Mouse (Mus musculus): ENCODE results near the gene Cstad.

DNA sequence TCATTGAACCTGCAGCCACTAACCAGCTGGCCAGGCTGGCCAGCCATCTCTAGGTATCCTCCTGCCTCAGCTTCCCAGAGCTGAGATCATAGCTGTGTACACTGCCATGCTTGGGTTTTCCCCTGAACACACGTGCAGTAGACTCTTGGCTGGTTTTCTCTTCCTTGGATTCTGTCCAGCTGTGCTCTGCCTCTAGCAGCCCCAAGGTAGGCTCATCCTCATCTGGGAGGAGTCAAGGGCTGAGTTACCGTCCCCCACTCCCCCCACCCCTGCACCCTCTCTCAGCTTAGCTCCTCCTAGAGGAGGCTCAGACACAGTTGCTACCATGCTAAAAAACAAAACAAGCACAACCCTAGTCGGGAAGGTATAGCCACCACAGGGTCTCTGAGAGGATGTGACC is 4.8 kb downstream of the Cstad start:
- TF ChIP-seq POLR2A (IDR thresholded peaks at IDR 0.05; ENCODE audit: low read depth, low read length) = no peak
- no peak for TF ChIP-seq CTCF (IDR thresholded peaks at IDR 0.05; ENCODE audit: extremely low read depth, insufficient read length, insufficient replicate concordance, low read depth, low read length)
